Comparison of ENCODE assay signal across 8 mouse cellular contexts in genomic region chr2:11494841-11495255, GRCm38 (mm10). TPM values are rescaled to one million over a fixed set of nuclear protein-coding genes. Genes with fewer than 3 reads are reported as not detected.
DNase-seq lines count a peak whose midpoint lies in the region; ATAC-seq lines count a peak whose summit lies in the region.

No protein-coding gene starts in this region.

- WGBS in hindbrain, embryonic 15.5 days: 43% methylated on average over 6 of the region's 7 CpGs

- H3K4me1 ChIP-seq in hindbrain, embryonic 15.5 days (replicated peaks): peaks cover 45% of the 10 kb centered on the region

- H3K27ac ChIP-seq in hindbrain, embryonic 15.5 days (replicated peaks): peak overlapping the region; percentile 1

- 0 out of 2 replicates have a peak, but pooled peaks have one; percentile 18 for ATAC-seq in cerebellum, adult (ENCODE audit: insufficient number of reproducible peaks, low FRiP score, low TSS enrichment)
- peak; percentile 44 for ATAC-seq in frontal cortex, adult (ENCODE audit: low TSS enrichment)
- peak; percentile 85 for ATAC-seq in hindbrain, embryonic 15.5 days (ENCODE audit: low FRiP score, low read depth)
- no peak for ATAC-seq in CD4-positive, CD25-positive, alpha-beta regulatory T cell, adult 4 months

- H3K9me3 ChIP-seq in hindbrain, embryonic 15.5 days: no peaks in the 10 kb centered on the region

- peaks cover 35% of the 10 kb centered on the region for H3K36me3 ChIP-seq in hindbrain, embryonic 15.5 days

- no peak overlapping the region for H3K9ac ChIP-seq in hindbrain, embryonic 15.5 days

- H3K4me2 ChIP-seq in hindbrain, embryonic 15.5 days: no peak overlapping the region

- no peak overlapping the region for H3K4me3 ChIP-seq in hindbrain, embryonic 15.5 days

- no peaks in the 10 kb centered on the region for H3K27me3 ChIP-seq in hindbrain, embryonic 15.5 days

- DNase-seq in cerebellum, adult 8-10 months: no peak
- peak; percentile 67 for DNase-seq in adipocyte (ENCODE audit: low spot score)
- peak; percentile 31 for DNase-seq in right cerebral cortex, adult 18-20 months
- no peak for DNase-seq in thymus, adult 18-20 months

RNA-seq across cellular contexts. Expression of gene Pfkfb3, which starts 59.0 kb away (rescaled TPM):
- polyA plus RNA-seq in hindbrain, embryonic 15.5 days (2015; fragmentation: Nextera tagmentation; extraction: Ambion mirVana): 32.3 and 33.7 TPM in 2 replicates
- 10 to 100 TPM; 17.6 to 22.7 TPM for polyA plus RNA-seq in CD4-positive, CD25-positive, alpha-beta regulatory T cell, adult 4 months (2017; shearing (Covaris generic))

Comparison
In these comparisons a context has a peak if more than half of its experiments do, and no peak if none do; other contexts are left out.
1. DNase-seq: peak in adipocyte (single experiment) and right cerebral cortex, adult 18-20 months (single experiment); none in cerebellum, adult 8-10 months (single experiment) and thymus, adult 18-20 months (0 of 2).